Mouse (Mus musculus): ENCODE results near the gene Kank2. TPM values are rescaled to one million over a fixed set of nuclear protein-coding genes. Genes with fewer than 3 reads are reported as not detected.
A peak's percentile ranks its signal among the peaks of the same experiment; 100 is the strongest.

Gene Kank2
- total and polyA plus RNA-seq, 3 experiments: 0.09 to 2.3 (median 0.60) TPM

GRCm38 (mm10) chr9:21806976-21807375 is 8.4 kb upstream of the Kank2 start (continued):
- TF ChIP-seq IRF4 (IDR thresholded peaks at IDR 0.05; ENCODE audit: low read depth, low read length) (peak; percentile 71), HCFC1 (IDR thresholded peaks at IDR 0.05; ENCODE audit: low read depth, low read length) (no peak)

GRCm38 (mm10) chr9:21806363-21806762 is 7.8 kb upstream of the Kank2 start:
- in situ Hi-C loops (cut with MboI; ENCODE audit: low pct_ligation_motif_present, low pct_unique_long_range_greater_than_20kb, low sequenced_read_pairs): no loop called here

GRCm38 (mm10) chr9:21803986-21804644 is 5.6 kb upstream of the Kank2 start:
- H3K27me3 ChIP-seq (replicated peaks): peaks cover 8% of the 10 kb centered on the region

More at GRCm38 (mm10) chr9:21806363-21806762, 7.8 kb upstream of the Kank2 start:
- Histone ChIP-seq H3K4me1 (ENCODE audit: control insufficient read depth in 1 of 2, insufficient read depth in 2 of 2) (peaks cover 10% of the 10 kb centered on the region in 2 experiments; a peak in 3 of 4 replicates), H3K4me2 (ENCODE audit: insufficient read depth, low read depth, poor library complexity, severe bottlenecking) (no peak overlapping the region), H3K4me3 (replicated peaks in 1 of 3; ENCODE audit: low read depth in 2 of 3, low read length in 2 of 3, poor library complexity in 1 of 3) (no peak overlapping the region), H3K9ac (ENCODE audit: insufficient read depth, low read depth) (no peak overlapping the region), H3K79me2 (replicated peaks; ENCODE audit: control insufficient read depth, extremely low read depth, insufficient read depth, poor library complexity, severe bottlenecking) (no peaks in the 10 kb centered on the region), H3K27me3 (replicated peaks) (peaks cover 2% of the 10 kb centered on the region), H3K36me3 (replicated peaks in 1 of 2; ENCODE audit: control insufficient read depth in 1 of 2, insufficient read depth in 1 of 2, low read length in 1 of 2) (peaks cover 0 to 4% of the 10 kb centered on the region in 2 experiments), H3K9me3 (replicated peaks; ENCODE audit: low read length) (no peaks in the 10 kb centered on the region), H3K27ac (ENCODE audit: insufficient read depth, low read depth) (no peak overlapping the region)
- dilution Hi-C loops (cut with MboI; ENCODE audit: extremely low pct_ligation_motif_present, extremely low pct_unique_long_range_greater_than_20kb, low sequenced_read_pairs): no loop called here
- TF ChIP-seq ZC3H11A (IDR thresholded peaks at IDR 0.05; ENCODE audit: low read depth, low read length): no peak
- TF ChIP-seq USF2 (conservative IDR thresholded peaks at IDR 0.05; ENCODE audit: low read depth, low read length): no peak
- no peak for TF ChIP-seq MAFK (IDR thresholded peaks at IDR 0.05; ENCODE audit: insufficient replicate concordance, low read length)
- TF ChIP-seq NELFE (IDR thresholded peaks at IDR 0.05; ENCODE audit: low read depth, low read length): no peak
- no peak for TF ChIP-seq SIN3A (IDR thresholded peaks at IDR 0.05; ENCODE audit: low read length)
- TF ChIP-seq HCFC1 (IDR thresholded peaks at IDR 0.05; ENCODE audit: low read depth, low read length): no peak
- no peak for TF ChIP-seq RAD21 (IDR thresholded peaks at IDR 0.05; ENCODE audit: low read depth, low read length)
- TF ChIP-seq JUND (conservative IDR thresholded peaks at IDR 0.05; ENCODE audit: low read depth, low read length): no peak
- no peak for TF ChIP-seq MAZ (IDR thresholded peaks at IDR 0.05; ENCODE audit: low read depth, low read length)
- TF ChIP-seq UBTF (IDR thresholded peaks at IDR 0.05; ENCODE audit: low read depth, low read length): no peak
- TF ChIP-seq ETS1 (conservative IDR thresholded peaks at IDR 0.05; ENCODE audit: low read depth, low read length): no peak
- no peak for TF ChIP-seq MEF2A (IDR thresholded peaks at IDR 0.05; ENCODE audit: borderline replicate concordance, low read depth, low read length)
- no peak for TF ChIP-seq ZKSCAN1 (IDR thresholded peaks at IDR 0.05; ENCODE audit: borderline replicate concordance, low read depth, low read length)
- TF ChIP-seq RCOR1 (conservative IDR thresholded peaks at IDR 0.05; ENCODE audit: low read depth, low read length): no peak
- no peak for TF ChIP-seq ELF1 (IDR thresholded peaks at IDR 0.05; ENCODE audit: low read depth, low read length)
- TF ChIP-seq EP300 (IDR thresholded peaks at IDR 0.05; ENCODE audit: low read length): no peak
- no peak for TF ChIP-seq PAX5 (IDR thresholded peaks at IDR 0.05; ENCODE audit: low read length)
- TF ChIP-seq CHD1 (IDR thresholded peaks at IDR 0.05; ENCODE audit: low read depth, low read length): no peak
- TF ChIP-seq USF1 (IDR thresholded peaks at IDR 0.05; ENCODE audit: low read depth, low read length): no peak
- no peak for TF ChIP-seq POLR2A (IDR thresholded peaks at IDR 0.05; ENCODE audit: low read depth, low read length)
- no peak for DNase-seq (ENCODE audit: extremely low read depth)

More at GRCm38 (mm10) chr9:21803986-21804644, 5.6 kb upstream of the Kank2 start:
- H3K27ac ChIP-seq (ENCODE audit: insufficient read depth, low read depth): no peak overlapping the region
- H3K4me2 ChIP-seq (ENCODE audit: insufficient read depth, low read depth, poor library complexity, severe bottlenecking): no peak overlapping the region
- H3K36me3 ChIP-seq (replicated peaks in 1 of 2; ENCODE audit: control insufficient read depth in 1 of 2, insufficient read depth in 1 of 2, low read length in 1 of 2): peaks cover 0 to 1% of the 10 kb centered on the region in 2 experiments
- peak; percentile 81 for DNase-seq (ENCODE audit: extremely low read depth)
- no peaks in the 10 kb centered on the region for H3K9me3 ChIP-seq (replicated peaks; ENCODE audit: low read length)
- peaks cover 10% of the 10 kb centered on the region in 2 experiments; a peak in 3 of 4 replicates for H3K4me1 ChIP-seq (ENCODE audit: control insufficient read depth in 1 of 2, insufficient read depth in 2 of 2)
- no peak overlapping the region for H3K4me3 ChIP-seq (replicated peaks in 1 of 3; ENCODE audit: low read depth in 2 of 3, low read length in 2 of 3, poor library complexity in 1 of 3)
- dilution Hi-C loops (cut with MboI; ENCODE audit: extremely low pct_ligation_motif_present, extremely low pct_unique_long_range_greater_than_20kb, low sequenced_read_pairs): no loop called here
- in situ Hi-C loops (cut with MboI; ENCODE audit: low pct_ligation_motif_present, low pct_unique_long_range_greater_than_20kb, low sequenced_read_pairs): loop anchor here (5.0 kb wide), 1 partner anchor 112 kb away; no protein-coding TSS in a partner anchor
- H3K79me2 ChIP-seq (replicated peaks; ENCODE audit: control insufficient read depth, extremely low read depth, insufficient read depth, poor library complexity, severe bottlenecking): no peaks in the 10 kb centered on the region
- H3K9ac ChIP-seq (ENCODE audit: insufficient read depth, low read depth): no peak overlapping the region
- 0 out of 2 replicates have a peak, but pooled peaks have one; percentile 12 for TF ChIP-seq NRF1 (IDR thresholded peaks at IDR 0.05; ENCODE audit: low read depth, low read length)
- TF ChIP-seq RAD21 (IDR thresholded peaks at IDR 0.05; ENCODE audit: low read depth, low read length): peak; percentile 94
- peak; percentile 79 for TF ChIP-seq SMC3 (IDR thresholded peaks at IDR 0.05; ENCODE audit: low read depth, low read length)
- TF ChIP-seq MAZ (IDR thresholded peaks at IDR 0.05; ENCODE audit: low read depth, low read length): no peak
- 0 out of 2 replicates have a peak, but pooled peaks have one; percentile 19 for TF ChIP-seq MEF2A (IDR thresholded peaks at IDR 0.05; ENCODE audit: borderline replicate concordance, low read depth, low read length)
- no peak for TF ChIP-seq RCOR1 (conservative IDR thresholded peaks at IDR 0.05; ENCODE audit: low read depth, low read length)
- TF ChIP-seq TCF12 (IDR thresholded peaks at IDR 0.05; ENCODE audit: low read depth, low read length): peak; percentile 37; the same call in 1 of the 2 replicates
- peak; percentile 45; the same call in 1 of the 2 replicates for TF ChIP-seq ETS1 (conservative IDR thresholded peaks at IDR 0.05; ENCODE audit: low read depth, low read length)
- peak; percentile 72 to 93 for TF ChIP-seq CTCF (conservative IDR thresholded peaks at IDR 0.05 in 1 of 2, IDR thresholded peaks at IDR 0.05 in 1 of 2; ENCODE audit: low read depth in 2 of 2, low read length in 2 of 2)
